Mouse (Mus musculus): ENCODE measurements around the gene Rxra.

The Rxra gene

GRCm38 (mm10) chr2:27734328-27734727 lies 58.1 kb downstream of the Rxra start:
- in situ Hi-C loops (cut with MboI, MseI), result no loop called here

GRCm38 (mm10) chr2:27734800-27735199 lies 58.6 kb downstream of the Rxra start:
- in situ Hi-C loops (cut with MboI, MseI), result no loop called here

- in situ Hi-C loops (cut with MboI, MseI), result no loop called here
These were observed 60.6 kb downstream of the Rxra start for GRCm38 (mm10) chr2:27736802-27737201.

GRCm38 (mm10) chr2:27738396-27738795 lies 62.2 kb downstream of the Rxra start:
- in situ Hi-C loops (cut with MboI, MseI), result no loop called here

- in situ Hi-C loops (cut with MboI, MseI), result no loop called here
These were observed 63.9 kb downstream of the Rxra start for GRCm38 (mm10) chr2:27740091-27740608.

- in situ Hi-C loops (cut with MboI, MseI), result no loop called here
These were observed 66.9 kb downstream of the Rxra start for GRCm38 (mm10) chr2:27743177-27743576.

GRCm38 (mm10) chr2:27743863-27744611 lies 67.8 kb downstream of the Rxra start:
- in situ Hi-C loops (cut with MboI, MseI), result no loop called here

- in situ Hi-C loops (cut with MboI, MseI), result no loop called here
These were observed 68.5 kb downstream of the Rxra start for GRCm38 (mm10) chr2:27744612-27745351.

- in situ Hi-C loops (cut with MboI, MseI), result no loop called here
These were observed 69.7 kb downstream of the Rxra start for GRCm38 (mm10) chr2:27745673-27746620.

- in situ Hi-C loops (cut with MboI, MseI), result no loop called here
These were observed 70.6 kb downstream of the Rxra start for GRCm38 (mm10) chr2:27746854-27747253.

- in situ Hi-C loops (cut with MboI, MseI), result no loop called here
These were observed 72.7 kb downstream of the Rxra start for GRCm38 (mm10) chr2:27748984-27749383.

GRCm38 (mm10) chr2:27750399-27751134 lies 74.3 kb downstream of the Rxra start:
- in situ Hi-C loops (cut with MboI, MseI), result no loop called here

- in situ Hi-C loops (cut with MboI, MseI), result no loop called here
These were observed 74.9 kb downstream of the Rxra start for GRCm38 (mm10) chr2:27751135-27751519.

- in situ Hi-C loops (cut with MboI, MseI), result no loop called here
These were observed 75.6 kb downstream of the Rxra start for GRCm38 (mm10) chr2:27751803-27752202.

- in situ Hi-C loops (cut with MboI, MseI), result no loop called here
These were observed 77.9 kb downstream of the Rxra start for GRCm38 (mm10) chr2:27754094-27754493.

- in situ Hi-C loops (cut with MboI, MseI), result no loop called here
These were observed 79.9 kb downstream of the Rxra start for GRCm38 (mm10) chr2:27755986-27756641.

GRCm38 (mm10) chr2:27758414-27759301 lies 82.4 kb downstream of the Rxra start:
- in situ Hi-C loops (cut with MboI, MseI), result no loop called here

GRCm38 (mm10) chr2:27759431-27759830 lies 83.2 kb downstream of the Rxra start:
- in situ Hi-C loops (cut with MboI, MseI), result no loop called here

GRCm38 (mm10) chr2:27761260-27761995 lies 85.2 kb downstream of the Rxra start:
- in situ Hi-C loops (cut with MboI, MseI), result no loop called here

All from T-helper 17 cell (primary cell).